Mouse (Mus musculus): Measurements from ENCODE around the gene Btbd19.
A peak's percentile ranks its signal among the peaks of the same experiment; 100 is the strongest.

The Btbd19 gene

GRCm38 (mm10) chr4:117133817-117134600 is 8.5 kb upstream of the Btbd19 start, which contains the start of gene Plk3:
Gene Plk3, minus strand, starts transcription at chr4:117133963.
- peak; percentile 99 for DNase-seq

- DNase-seq, result no peak
These were observed 7.9 kb upstream of the Btbd19 start for GRCm38 (mm10) chr4:117133366-117133796.

- no peak for DNase-seq
These were observed 7.2 kb upstream of the Btbd19 start for GRCm38 (mm10) chr4:117132794-117133143.

- no peak for DNase-seq
These were observed 6.6 kb upstream of the Btbd19 start for GRCm38 (mm10) chr4:117131890-117132793.

- no peak for DNase-seq
These were observed 5.7 kb upstream of the Btbd19 start for GRCm38 (mm10) chr4:117131198-117131597.

- DNase-seq, result no peak
These were observed 5.3 kb upstream of the Btbd19 start for GRCm38 (mm10) chr4:117130790-117131189.

- no peak for DNase-seq
These were observed 2.6 kb upstream of the Btbd19 start for GRCm38 (mm10) chr4:117127991-117128686.

- DNase-seq, result no peak
These were observed 1.3 kb upstream of the Btbd19 start, which contains the start of gene Tctex1d4 for GRCm38 (mm10) chr4:117126675-117127290. Gene Tctex1d4, plus strand, starts transcription at chr4:117126794.

- peak; percentile 75 for DNase-seq
These were observed 567 bp upstream of the Btbd19 start for GRCm38 (mm10) chr4:117125910-117126674.

- DNase-seq, result peak; percentile 77
These were observed 792 bp downstream of the Btbd19 start for GRCm38 (mm10) chr4:117124518-117125347.

GRCm38 (mm10) chr4:117124218-117124517 is 1.4 kb downstream of the Btbd19 start:
- no peak for DNase-seq

GRCm38 (mm10) chr4:117123546-117124217 is 1.8 kb downstream of the Btbd19 start:
- no peak for DNase-seq

GRCm38 (mm10) chr4:117122209-117122608 is 3.3 kb downstream of the Btbd19 start:
- DNase-seq, result no peak

- DNase-seq, result peak; percentile 91
These were observed 4.8 kb downstream of the Btbd19 start for GRCm38 (mm10) chr4:117120445-117121414.

GRCm38 (mm10) chr4:117120052-117120444 is 5.5 kb downstream of the Btbd19 start:
- DNase-seq, result no peak

GRCm38 (mm10) chr4:117119636-117120035 is 5.9 kb downstream of the Btbd19 start:
- no peak for DNase-seq

- no peak for DNase-seq
These were observed 7.6 kb downstream of the Btbd19 start for GRCm38 (mm10) chr4:117117931-117118330.

- DNase-seq, result peak; percentile 62
These were observed 9.9 kb downstream of the Btbd19 start for GRCm38 (mm10) chr4:117115592-117115991.

- no peak for DNase-seq
These were observed 12.3 kb downstream of the Btbd19 start for GRCm38 (mm10) chr4:117113237-117113636.
